Mouse (Mus musculus): Measurements from ENCODE around the gene Fgfrl1.
A peak's percentile ranks its signal among the peaks of the same experiment; 100 is the strongest.
"Not testable (repeated sequence)": the region's sequence is repeated elsewhere in the genome, so short reads cannot be mapped to it uniquely, and the experiment has no call there.

The Fgfrl1 gene

GRCm38 (mm10) chr5:108701341-108702021 is 9.3 kb downstream of the Fgfrl1 start:
- DNase-seq: no peak

GRCm38 (mm10) chr5:108703754-108704626 is 11.8 kb downstream of the Fgfrl1 start:
- no peak for DNase-seq

- no peak for DNase-seq
These were observed 15.6 kb downstream of the Fgfrl1 start for GRCm38 (mm10) chr5:108707758-108708157.

GRCm38 (mm10) chr5:108708419-108708818 is 16.2 kb downstream of the Fgfrl1 start:
- no peak for DNase-seq

GRCm38 (mm10) chr5:108708981-108709731 is 17.0 kb downstream of the Fgfrl1 start:
- DNase-seq: no peak

- no peak for DNase-seq
These were observed 19.8 kb downstream of the Fgfrl1 start for GRCm38 (mm10) chr5:108711968-108712367.

- no peak for DNase-seq
These were observed 20.9 kb downstream of the Fgfrl1 start for GRCm38 (mm10) chr5:108713096-108713495.

- DNase-seq: no peak
These were observed 21.5 kb downstream of the Fgfrl1 start for GRCm38 (mm10) chr5:108713691-108714090.

GRCm38 (mm10) chr5:108714149-108714548 is 22.0 kb downstream of the Fgfrl1 start:
- peak; percentile 22 for DNase-seq

- DNase-seq: no peak
These were observed 23.8 kb downstream of the Fgfrl1 start for GRCm38 (mm10) chr5:108715974-108716373.

GRCm38 (mm10) chr5:108718051-108718450 is 25.9 kb downstream of the Fgfrl1 start:
- no peak for DNase-seq

GRCm38 (mm10) chr5:108719761-108720160 is 27.6 kb downstream of the Fgfrl1 start:
- no peak for DNase-seq

GRCm38 (mm10) chr5:108724006-108724405 is 31.8 kb downstream of the Fgfrl1 start:
- DNase-seq: no peak

GRCm38 (mm10) chr5:108726557-108727248 is 34.5 kb downstream of the Fgfrl1 start:
- DNase-seq: peak; percentile 70

GRCm38 (mm10) chr5:108727425-108727824 is 35.2 kb downstream of the Fgfrl1 start:
- no peak for DNase-seq

GRCm38 (mm10) chr5:108741844-108742243 is 49.7 kb downstream of the Fgfrl1 start:
- DNase-seq: no peak

GRCm38 (mm10) chr5:108742596-108742995 is 50.4 kb downstream of the Fgfrl1 start:
- no peak for DNase-seq

GRCm38 (mm10) chr5:108743856-108744255 is 51.7 kb downstream of the Fgfrl1 start:
- DNase-seq: no peak

- DNase-seq: no peak
These were observed 52.4 kb downstream of the Fgfrl1 start for GRCm38 (mm10) chr5:108744629-108745028.

GRCm38 (mm10) chr5:108750328-108751210 is 58.4 kb downstream of the Fgfrl1 start:
- no peak for DNase-seq

GRCm38 (mm10) chr5:108751258-108751657 is 59.1 kb downstream of the Fgfrl1 start:
- DNase-seq: not testable (repeated sequence)

Data from right cerebral cortex, postnatal 4 days (tissue).